Mouse (Mus musculus) spleen, adult 2 months (tissue): ENCODE results near the gene Hoxc5.

ENCODE experiments used
- CTCF ChIP-seq: fragments of 200-500 bp; IDR thresholded peaks from 2 replicates; pipeline ENCODE4 v1.5.1; 2011; ENCODE audit warnings: mild to moderate bottlenecking, inconsistent platforms; ENCODE audit not compliant: insufficient read depth, insufficient read length, insufficient replicate concordance; ENCODE audit errors: extremely low read depth
- POLR2A ChIP-seq: fragments of 200-500 bp; IDR thresholded peaks from 2 replicates; pipeline ENCODE4 v1.6.1; 2011; ENCODE audit warnings: low read depth, low read length, inconsistent platforms

GRCm38 (mm10) chr15:102988078-102988477 lies 20.8 kb downstream of the Hoxc5 start:
- TF ChIP-seq CTCF (no peak), POLR2A (no peak)
